ENCODE assay signal across 15 mouse cellular contexts in genomic region chr4:117230331-117230730, GRCm38 (mm10). TPM values are rescaled to one million over a fixed set of nuclear protein-coding genes. Genes with fewer than 3 reads are reported as not detected.
A peak's percentile ranks its signal among the peaks of the same experiment; 100 is the strongest.
DNase-seq lines count a peak whose midpoint lies in the region; ATAC-seq and TF ChIP-seq lines count a peak whose summit lies in the region.
"Had no signal": no experiment of that assay in that cellular context is flagged by ENCODE, and none has a peak within 500 bp of the region (broad histone marks: within the 10 kb centered on the region; RNA-seq: fewer than 3 reads in every experiment).

No protein-coding gene starts in this region.

- H3K27ac ChIP-seq in gastrocnemius, adult 2 months, result no peak overlapping the region
- H3K27ac ChIP-seq in midbrain, embryonic 11.5 days (ENCODE audit: low read depth, low read length), result no peak overlapping the region
- H3K27ac ChIP-seq in midbrain, embryonic 14.5 days (replicated peaks; ENCODE audit: low read depth, low read length), result no peak overlapping the region
- no peak overlapping the region for H3K27ac ChIP-seq in bone marrow, adult 2 months (ENCODE audit: control insufficient read depth, insufficient read depth, low read depth, low read length, poor library complexity)
- H3K27ac ChIP-seq in olfactory bulb, adult 2 months (ENCODE audit: insufficient read depth, low read depth, low read length), result no peak overlapping the region
- H3K27ac ChIP-seq: heart, embryonic 13.5 days; kidney, embryonic 15.5 days had no signal

- no peaks in the 10 kb centered on the region for H3K4me1 ChIP-seq in midbrain, embryonic 11.5 days (ENCODE audit: control insufficient read depth, insufficient read depth, low read length)
- no peaks in the 10 kb centered on the region for H3K4me1 ChIP-seq in midbrain, embryonic 14.5 days (ENCODE audit: control insufficient read depth, insufficient read depth, low read length)
- no peaks in the 10 kb centered on the region for H3K4me1 ChIP-seq in bone marrow, adult 2 months (ENCODE audit: control insufficient read depth, insufficient read depth, low read length)
- H3K4me1 ChIP-seq in olfactory bulb, adult 2 months (ENCODE audit: control insufficient read depth, insufficient read depth, low read length), result no peaks in the 10 kb centered on the region
- H3K4me1 ChIP-seq: kidney, embryonic 15.5 days had no signal

- H3K4me3 ChIP-seq in gastrocnemius, adult 2 months, result no peak overlapping the region
- H3K4me3 ChIP-seq in midbrain, embryonic 11.5 days (ENCODE audit: low read depth, low read length), result no peak overlapping the region
- H3K4me3 ChIP-seq in midbrain, embryonic 14.5 days (replicated peaks; ENCODE audit: low read depth, low read length), result no peak overlapping the region
- no peak overlapping the region for H3K4me3 ChIP-seq in bone marrow, adult 2 months (replicated peaks; ENCODE audit: control insufficient read depth, low read depth, low read length)
- H3K4me3 ChIP-seq in olfactory bulb, adult 2 months (ENCODE audit: insufficient read depth, low read depth, low read length), result no peak overlapping the region
- H3K4me3 ChIP-seq: heart, embryonic 13.5 days; kidney, embryonic 15.5 days; myocyte had no signal

- ATAC-seq in midbrain, embryonic 11.5 days (ENCODE audit: low FRiP score), result no peak
- ATAC-seq in midbrain, embryonic 14.5 days (ENCODE audit: low FRiP score, low TSS enrichment), result no peak
- ATAC-seq: forebrain, embryonic 16.5 days had no signal

- 51% methylated on average over 10 of the region's 10 CpGs for WGBS in midbrain, embryonic 11.5 days
- 49% methylated on average over 10 of the region's 10 CpGs for WGBS in midbrain, embryonic 14.5 days
- 65% methylated on average over 10 of the region's 10 CpGs for WGBS in bone marrow, adult 2 months
- WGBS in olfactory bulb, adult 2 months, result 56% methylated on average over 10 of the region's 10 CpGs

- TF ChIP-seq CTCF in gastrocnemius, adult 2 months (IDR thresholded peaks at IDR 0.05), result peak; percentile 54
- peak; percentile 59 for TF ChIP-seq CTCF in bone marrow, adult 2 months (IDR thresholded peaks at IDR 0.05; ENCODE audit: control insufficient read depth, insufficient read depth, low read length)
- peak; percentile 26; the same call in 1 of the 2 replicates for TF ChIP-seq CTCF in olfactory bulb, adult 2 months (IDR thresholded peaks at IDR 0.05; ENCODE audit: insufficient read depth, low read depth, low read length)

- H3K9ac ChIP-seq in midbrain, embryonic 11.5 days (ENCODE audit: low read length), result no peak overlapping the region
- H3K9ac ChIP-seq in midbrain, embryonic 14.5 days (replicated peaks; ENCODE audit: low read length), result no peak overlapping the region
- H3K9ac ChIP-seq: heart, embryonic 13.5 days; kidney, embryonic 15.5 days had no signal

- no peaks in the 10 kb centered on the region for H3K27me3 ChIP-seq in midbrain, embryonic 11.5 days (ENCODE audit: control insufficient read depth, insufficient read depth, low read length)
- no peaks in the 10 kb centered on the region for H3K27me3 ChIP-seq in midbrain, embryonic 14.5 days (ENCODE audit: control insufficient read depth, insufficient read depth, low read length)
- H3K27me3 ChIP-seq: heart, embryonic 13.5 days had no signal

- intact Hi-C loops in gastrocnemius, adult 2 months (cut with DNase I), result no loop called here
- intact Hi-C loops in left cerebral cortex, postnatal 4 days (cut with DNase I), result no loop called here

- DNase-seq in gastrocnemius, adult 2 months, result no peak
- DNase-seq in gastrocnemius, postnatal 4 days (ENCODE audit: low spot score in 2 of 2), result no peak
- DNase-seq in midbrain, embryonic 11.5 days (ENCODE audit: low spot score, missing footprints), result peak; percentile 86
- DNase-seq in midbrain, embryonic 14.5 days, result no peak
- DNase-seq in left cerebral cortex, postnatal 4 days, result no peak
- no peak for DNase-seq in ovary, adult 18-20 months (ENCODE audit: low spot score)
- DNase-seq: lung, postnatal 10 days; thymus, adult 2 months had no signal

- no peaks in the 10 kb centered on the region for H3K9me3 ChIP-seq in midbrain, embryonic 11.5 days (ENCODE audit: control insufficient read depth, low read length)
- H3K9me3 ChIP-seq in midbrain, embryonic 14.5 days (ENCODE audit: control insufficient read depth, low read length), result no peaks in the 10 kb centered on the region
- H3K9me3 ChIP-seq: heart, embryonic 13.5 days; kidney, embryonic 15.5 days had no signal

- TF ChIP-seq POLR2A in bone marrow, adult 2 months (IDR thresholded peaks at IDR 0.05; ENCODE audit: borderline replicate concordance, control insufficient read depth, low read depth, low read length), result no peak
- no peak for TF ChIP-seq POLR2A in olfactory bulb, adult 2 months (IDR thresholded peaks at IDR 0.05; ENCODE audit: insufficient read depth, low read depth, low read length)

- H3K36me3 ChIP-seq in midbrain, embryonic 11.5 days (ENCODE audit: control insufficient read depth, insufficient read depth, low read length), result no peaks in the 10 kb centered on the region
- no peaks in the 10 kb centered on the region for H3K36me3 ChIP-seq in midbrain, embryonic 14.5 days (ENCODE audit: control insufficient read depth, insufficient read depth, low read length)
- H3K36me3 ChIP-seq: heart, embryonic 13.5 days; kidney, embryonic 15.5 days had no signal

- H3K4me2 ChIP-seq in midbrain, embryonic 11.5 days, result no peak overlapping the region
- no peak overlapping the region for H3K4me2 ChIP-seq in midbrain, embryonic 14.5 days (ENCODE audit: low read length)
- H3K4me2 ChIP-seq: heart, embryonic 13.5 days; kidney, embryonic 15.5 days had no signal

RNA-seq across cellular contexts. Expression of gene Tmem53, which starts 21.4 kb away (rescaled TPM):
- total RNA-seq in gastrocnemius, adult 2 months (2021), result 1 to 10 TPM; 2.7 to 6.6 TPM
- 10 to 100 TPM; 11.5 to 13.8 TPM for total RNA-seq in gastrocnemius, postnatal 4 days (2021)
- polyA plus RNA-seq in midbrain, embryonic 11.5 days (2014; fragmentation: Nextera tagmentation; extraction: Ambion mirVana), result 7.5 and 8.4 TPM in 2 replicates
- 9.1 and 12.2 TPM in 2 replicates for polyA plus RNA-seq in midbrain, embryonic 14.5 days (2014; fragmentation: Nextera tagmentation; extraction: Ambion mirVana)
- polyA plus RNA-seq in bone marrow, adult 2 months (2011; ENCODE audit: insufficient read depth, insufficient read length, low replicate concordance, missing spikeins), result 1.7 TPM in 1 of 2 replicates, not detected in the other
- not detected in 2 replicates for polyA plus RNA-seq in olfactory bulb, adult 2 months (2012; ENCODE audit: insufficient read depth, insufficient read length, low replicate concordance, missing spikeins)
- total RNA-seq in left cerebral cortex, postnatal 4 days (2021), result 1 to 10 TPM; 4.6 to 5.2 TPM
- total RNA-seq: common myeloid progenitor, adult 5-6 weeks had no signal

RNA-seq across cellular contexts. Expression of gene Armh1, which starts 21.6 kb away (rescaled TPM):
- not detected for total RNA-seq in gastrocnemius, adult 2 months (2021)
- total RNA-seq in gastrocnemius, postnatal 4 days (2021), result not detected
- polyA plus RNA-seq in midbrain, embryonic 11.5 days (2014; fragmentation: Nextera tagmentation; extraction: Ambion mirVana), result 0.34 and 0.40 TPM in 2 replicates
- 0.54 and 0.73 TPM in 2 replicates for polyA plus RNA-seq in midbrain, embryonic 14.5 days (2014; fragmentation: Nextera tagmentation; extraction: Ambion mirVana)
- polyA plus RNA-seq in bone marrow, adult 2 months (2011; ENCODE audit: insufficient read depth, insufficient read length, low replicate concordance, missing spikeins), result not detected in 2 replicates
- polyA plus RNA-seq in olfactory bulb, adult 2 months (2012; ENCODE audit: insufficient read depth, insufficient read length, low replicate concordance, missing spikeins), result not detected in 2 replicates
- total RNA-seq in left cerebral cortex, postnatal 4 days (2021), result 1 to 10 TPM; 1.3 to 1.4 TPM
- total RNA-seq: common myeloid progenitor, adult 5-6 weeks had no signal
- polyA plus RNA-seq: myocyte had no signal

RNA-seq across cellular contexts. Expression of gene Kif2c, which starts 47.9 kb away (rescaled TPM):
- total RNA-seq in gastrocnemius, adult 2 months (2021), result not detected
- 10 to 100 TPM in 1 of 2 experiments, 1 to 10 TPM in 1; 9.6 to 10.9 TPM for total RNA-seq in gastrocnemius, postnatal 4 days (2021)
- 103 and 104 TPM in 2 replicates for polyA plus RNA-seq in midbrain, embryonic 11.5 days (2014; fragmentation: Nextera tagmentation; extraction: Ambion mirVana)
- polyA plus RNA-seq in midbrain, embryonic 14.5 days (2014; fragmentation: Nextera tagmentation; extraction: Ambion mirVana), result 7.2 and 16.0 TPM in 2 replicates
- 18.5 and 33.6 TPM in 2 replicates for polyA plus RNA-seq in bone marrow, adult 2 months (2011; ENCODE audit: insufficient read depth, insufficient read length, low replicate concordance, missing spikeins)
- not detected in 2 replicates for polyA plus RNA-seq in olfactory bulb, adult 2 months (2012; ENCODE audit: insufficient read depth, insufficient read length, low replicate concordance, missing spikeins)
- total RNA-seq in left cerebral cortex, postnatal 4 days (2021), result 1 to 10 TPM; 4.0 to 5.0 TPM
